Mouse (Mus musculus) E14TG2a.4 (cell line): ENCODE measurements around the gene D13Ertd608e.

ENCODE experiments used
- CTCF ChIP-seq: conservative IDR thresholded peaks from 2 replicates; pipeline ENCODE4 v1.5.1; 2014; ENCODE audit warnings: low read length
- NANOG ChIP-seq: IDR thresholded peaks from 2 replicates; pipeline ENCODE4 v1.6.1; 2014; ENCODE audit warnings: borderline replicate concordance, low read length, mixed read lengths
- POU5F1 ChIP-seq: IDR thresholded peaks from 2 replicates; pipeline ENCODE4 v1.6.1; 2014; ENCODE audit warnings: low read length, borderline replicate concordance

DNA sequence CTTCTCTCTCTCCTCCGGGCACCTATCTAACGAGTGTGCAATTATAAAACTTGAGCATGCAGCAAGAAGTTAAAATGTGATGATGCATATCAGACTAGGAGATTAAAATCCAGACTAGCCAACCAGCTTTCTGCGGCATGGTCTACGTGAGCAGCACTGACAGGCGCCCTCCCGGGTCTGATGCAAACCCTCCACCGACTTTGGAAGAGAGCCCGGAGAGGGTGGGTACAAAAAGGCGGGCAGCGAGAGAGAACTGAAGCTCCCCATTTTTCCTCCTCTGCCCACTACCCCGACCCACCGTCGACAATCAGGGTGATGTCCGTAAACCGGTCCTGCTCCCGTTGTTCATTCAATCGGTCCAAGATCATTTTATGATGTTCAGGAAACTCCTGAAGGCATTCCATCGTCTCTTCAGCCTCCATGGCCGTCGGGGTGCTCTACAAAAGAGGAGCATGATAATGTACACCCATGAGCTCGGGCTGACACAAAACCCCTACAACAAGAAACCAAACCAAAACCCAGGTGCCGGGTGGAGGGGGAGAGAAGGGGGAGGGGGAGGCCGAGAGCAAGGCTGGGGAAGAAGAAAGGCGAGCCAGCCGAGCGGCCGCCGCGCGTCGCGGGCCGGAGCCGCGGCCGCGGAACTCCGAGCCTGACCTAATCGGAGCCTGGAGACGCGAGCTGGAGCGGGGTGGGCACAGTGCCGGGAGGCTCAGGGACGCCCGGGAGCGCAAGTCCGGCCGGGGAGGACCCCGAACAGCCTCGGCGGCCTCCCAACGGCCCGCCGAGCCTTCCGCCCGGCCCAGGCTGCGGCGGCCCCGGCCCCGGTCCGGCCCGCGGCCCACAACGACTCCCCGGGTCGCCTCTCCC is 45.7 kb upstream of the D13Ertd608e start:
- TF ChIP-seq CTCF (no peak), POU5F1 (no peak), NANOG (no peak)
